Mouse (Mus musculus): ENCODE data around the gene Ric8a. TPM values are rescaled to one million over a fixed set of nuclear protein-coding genes. Genes with fewer than 3 reads are reported as not detected.
"Not testable (repeated sequence)": the region's sequence is repeated elsewhere in the genome, so short reads cannot be mapped to it uniquely, and the experiment has no call there.

Gene Ric8a
- total RNA-seq, 1 experiment from 2014 or later, result 68.7 TPM

DNA sequence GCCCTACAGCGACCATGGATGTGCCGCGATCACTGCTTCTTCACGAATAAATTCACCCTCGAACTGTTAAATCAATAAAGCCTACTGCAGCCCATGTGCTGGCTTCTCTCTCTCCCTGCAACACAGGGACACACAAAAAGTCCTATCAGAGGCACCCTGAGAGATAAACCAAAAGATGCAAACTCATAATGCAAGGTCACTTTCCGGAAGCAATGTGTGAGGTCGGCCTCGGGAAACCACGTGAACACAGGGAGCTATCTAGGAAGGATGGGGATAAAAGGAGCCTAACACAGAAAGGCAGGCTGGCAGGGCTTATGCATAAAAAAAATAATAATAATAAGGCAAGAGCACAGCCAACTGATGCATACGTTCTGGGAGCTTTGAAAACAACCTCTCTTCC is 10.1 kb upstream of the Ric8a start:
- no peak for DNase-seq

DNA sequence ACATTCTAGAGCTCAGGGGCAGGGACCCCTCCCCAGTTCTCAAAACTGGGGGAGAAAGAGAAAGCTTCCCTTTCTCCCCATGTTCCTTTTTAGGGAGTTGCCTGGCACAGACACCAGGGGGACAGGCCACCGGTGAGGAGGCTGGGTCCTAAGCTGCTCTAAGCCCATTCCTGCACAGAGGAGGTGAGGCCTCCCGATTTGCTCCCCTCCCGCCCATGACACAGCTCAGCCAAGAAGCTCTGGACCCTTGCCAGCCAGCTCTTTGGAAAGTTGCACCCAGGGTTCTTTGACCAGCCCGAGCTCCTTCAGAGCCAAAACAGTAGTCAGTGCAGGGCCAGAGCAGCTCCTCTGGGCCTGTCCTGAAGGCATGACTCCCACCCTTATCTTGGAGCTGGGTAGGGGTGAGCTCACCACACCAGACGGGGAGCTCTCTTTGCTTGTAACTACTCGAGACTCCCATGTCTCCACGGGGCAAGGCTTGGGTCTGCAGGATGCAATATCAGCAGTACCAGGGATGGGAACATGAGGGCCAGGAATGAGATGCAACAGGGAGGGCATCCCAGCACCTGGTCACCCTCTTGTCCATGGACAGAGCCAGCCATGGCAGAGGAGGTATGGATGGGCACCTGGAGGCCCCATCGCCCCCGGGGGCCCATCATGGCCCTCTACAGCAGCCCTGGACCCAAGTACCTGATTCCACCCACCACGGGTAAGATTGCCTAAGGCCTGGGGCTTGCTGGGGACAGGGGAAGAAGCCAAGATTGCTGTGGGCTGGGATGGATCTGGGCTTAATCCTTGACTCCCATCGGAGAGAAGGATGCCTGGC is 8.8 kb upstream of the Ric8a start, which contains the start of gene Odf3:
Gene Odf3, plus strand, starts transcription at position 51 of the 826 bp plus-strand sequence.
- peak; percentile 86 for DNase-seq

DNA sequence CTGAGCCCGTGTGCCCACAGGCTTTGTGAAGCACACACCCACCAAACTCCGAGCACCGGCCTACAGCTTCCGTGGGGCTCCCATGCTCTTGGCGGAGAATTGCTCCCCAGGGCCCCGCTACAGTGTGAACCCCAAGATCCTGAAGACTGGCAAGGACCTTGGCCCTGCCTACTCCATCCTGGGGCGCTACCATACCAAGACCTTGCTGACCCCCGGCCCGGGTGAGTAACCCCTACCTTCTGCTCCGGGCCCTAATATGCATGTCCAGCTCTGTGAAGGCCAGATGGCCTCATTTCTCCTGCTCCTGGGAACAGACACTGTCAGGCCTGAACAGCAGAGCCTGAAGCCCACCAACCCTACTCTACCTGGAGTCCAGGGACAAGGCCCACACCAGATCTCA is 8.2 kb upstream of the Ric8a start:
- no peak for DNase-seq

DNA sequence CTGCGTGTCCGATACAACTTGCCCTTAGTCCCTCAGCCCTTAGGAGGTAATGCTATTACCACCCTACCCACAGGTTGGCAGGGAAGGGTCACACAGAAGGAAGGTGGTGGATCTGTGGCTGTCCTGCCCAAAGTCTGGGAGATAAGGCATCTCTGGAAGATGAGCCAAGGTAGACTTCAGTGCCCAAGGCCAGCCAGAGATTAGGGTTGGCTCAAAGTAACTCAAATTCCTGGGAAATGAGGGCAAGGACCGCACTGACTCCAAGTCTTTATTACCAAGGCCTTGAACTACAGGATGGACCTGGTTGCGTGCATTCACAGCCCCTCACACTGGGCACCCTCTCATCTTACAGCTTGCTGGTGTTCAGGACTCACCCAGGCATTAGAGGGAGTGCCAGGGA is 4.8 kb upstream of the Ric8a start:
- DNase-seq, result no peak

DNA sequence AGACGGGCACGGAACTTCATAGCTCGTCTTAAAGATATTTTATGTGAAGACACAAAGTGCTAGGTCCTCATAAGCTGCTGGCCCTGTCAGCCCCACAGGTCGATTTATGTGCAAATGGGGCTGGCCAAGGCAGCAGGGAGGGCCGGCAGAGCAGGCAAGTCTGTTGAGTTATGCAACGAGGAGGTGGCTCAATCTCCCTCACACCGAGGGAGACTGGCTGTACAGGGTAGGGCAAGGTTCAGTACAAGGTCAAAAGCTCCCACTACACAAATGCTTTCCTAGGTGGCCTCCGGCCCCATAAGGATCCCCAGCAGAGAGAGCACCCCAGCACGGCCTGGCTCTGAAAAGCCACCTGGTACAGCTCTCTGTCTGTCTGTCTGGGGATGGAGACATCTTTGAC is 3.4 kb upstream of the Ric8a start:
- no peak for DNase-seq

DNA sequence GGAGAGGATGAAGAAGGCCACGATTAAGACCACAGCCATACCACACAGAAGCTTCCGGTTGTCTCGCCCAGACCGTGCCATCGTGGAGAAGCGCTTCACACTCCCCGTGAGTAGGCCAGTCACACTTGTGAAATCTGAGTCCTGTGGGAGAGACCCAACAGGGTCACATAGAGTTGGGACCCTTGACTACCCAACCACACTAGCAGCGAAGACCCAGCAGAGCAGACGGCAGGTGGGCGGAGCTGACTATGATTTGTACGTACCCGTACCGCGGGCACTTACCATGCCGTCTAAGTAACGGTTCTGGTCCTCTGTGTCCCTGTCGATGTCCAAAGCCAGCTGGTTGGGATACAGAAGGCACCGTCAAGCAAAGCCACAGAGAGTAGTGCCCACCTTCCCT is 2.3 kb upstream of the Ric8a start:
- DNase-seq, result no peak

DNA sequence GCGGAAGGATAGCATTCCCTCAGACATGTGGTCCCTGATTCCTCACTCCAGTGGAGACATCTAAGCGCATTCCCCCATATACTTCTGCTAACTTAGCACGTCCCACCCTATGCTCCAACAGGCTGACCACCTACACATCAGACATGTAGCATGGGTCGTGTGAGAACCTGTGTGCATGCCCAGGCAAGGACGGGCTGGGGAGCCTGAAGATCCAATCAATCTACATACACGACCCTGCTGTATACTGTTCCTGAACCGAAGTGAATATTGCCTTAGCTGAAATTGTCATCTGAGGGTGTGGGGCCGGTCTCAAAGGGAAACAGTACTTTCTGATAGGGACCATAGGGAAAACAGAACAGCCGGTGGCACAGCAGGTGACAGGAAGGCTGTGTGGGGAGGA is 1.6 kb upstream of the Ric8a start:
- DNase-seq, result no peak

DNA sequence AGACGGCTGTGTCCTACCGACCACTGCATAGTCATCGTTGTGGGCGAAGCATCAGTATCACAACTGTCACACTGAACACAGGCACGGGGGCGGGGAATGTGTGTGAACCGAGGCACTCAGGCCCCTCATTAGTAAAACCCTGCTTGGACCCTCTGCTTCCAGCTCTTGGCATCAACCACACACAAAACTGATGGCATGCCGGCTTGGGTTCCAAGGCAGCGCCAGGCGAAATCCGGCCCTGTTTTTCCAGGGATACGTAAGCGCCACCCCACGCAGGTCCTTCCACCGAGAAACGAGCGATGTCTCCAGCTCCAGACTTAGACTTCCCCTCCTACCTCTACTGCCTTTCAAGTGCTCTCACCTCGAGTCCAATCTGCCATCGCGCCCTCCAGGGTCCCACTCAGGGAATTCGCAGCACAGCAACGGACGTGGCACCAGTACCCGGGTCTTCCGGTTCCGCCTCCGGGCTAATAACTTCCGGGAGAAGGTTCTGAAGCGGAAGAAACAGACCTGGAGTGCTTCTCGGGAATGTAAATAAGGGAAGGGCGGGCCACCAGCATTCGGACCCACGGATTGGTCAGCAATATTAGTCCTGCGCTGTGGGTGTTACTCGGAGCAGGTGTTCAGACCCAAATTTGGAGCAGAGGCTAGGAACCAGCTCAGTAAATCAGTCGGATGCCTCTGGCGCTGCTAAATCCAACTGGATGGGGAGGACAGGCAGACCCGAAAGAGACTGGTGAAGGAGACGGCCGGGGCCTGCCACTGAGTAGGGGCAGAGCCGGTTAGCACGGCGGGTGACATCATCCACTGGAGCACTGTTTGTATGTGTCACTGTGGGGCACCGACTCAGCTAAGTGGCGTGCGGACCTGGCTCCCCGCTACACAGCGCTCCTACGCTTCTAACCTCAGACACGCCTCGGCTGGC is 635 bp upstream of the Ric8a start, which contains the start of gene Gm45785:
Gene Gm45785, minus strand, starts transcription at position 472 of the 925 bp plus-strand sequence.
- peak; percentile 75 for DNase-seq

DNA sequence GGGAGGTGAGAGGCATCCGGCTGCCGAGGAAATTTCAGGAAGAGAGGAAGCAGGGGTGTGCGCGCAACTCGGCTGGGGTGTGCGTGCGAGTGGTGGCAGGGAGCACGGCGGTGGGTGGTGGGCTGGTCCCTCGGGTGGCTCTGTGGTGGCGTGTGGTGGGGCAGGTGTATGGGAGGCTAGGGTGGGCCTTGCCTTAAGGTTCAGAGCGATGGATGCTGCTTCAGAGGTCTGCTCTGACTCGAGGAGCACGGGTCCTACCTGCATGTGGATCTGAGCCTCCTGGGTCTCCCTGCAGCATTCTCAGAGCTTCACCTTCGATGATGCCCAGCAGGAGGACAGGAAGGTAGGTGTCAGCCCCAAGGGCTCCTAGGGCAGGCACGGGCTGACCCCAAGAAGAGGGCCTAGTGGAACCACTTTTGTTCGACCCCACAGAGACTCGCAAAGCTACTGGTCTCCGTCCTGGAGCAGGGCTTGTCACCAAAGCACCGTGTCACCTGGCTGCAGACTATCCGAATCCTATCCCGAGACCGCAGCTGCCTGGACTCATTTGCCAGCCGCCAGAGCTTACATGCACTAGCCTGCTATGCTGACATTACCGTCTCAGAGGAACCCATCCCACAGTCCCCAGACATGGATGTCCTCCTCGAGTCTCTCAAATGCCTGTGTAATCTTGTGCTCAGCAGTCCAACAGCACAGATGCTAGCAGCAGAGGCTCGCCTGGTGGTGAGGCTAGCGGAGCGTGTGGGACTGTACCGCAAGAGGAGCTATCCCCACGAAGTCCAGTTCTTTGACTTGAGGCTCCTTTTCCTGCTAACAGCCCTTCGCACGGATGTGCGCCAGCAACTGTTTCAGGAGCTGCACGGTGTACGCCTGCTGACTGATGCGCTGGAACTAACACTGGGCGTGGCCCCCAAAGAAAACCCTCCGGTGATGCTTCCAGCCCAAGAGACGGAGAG is 1.1 kb downstream of the Ric8a start, which contains the start of gene Bet1l:
Gene Bet1l, minus strand, starts transcription at position 28 of the 956 bp plus-strand sequence.
- DNase-seq, result no peak

DNA sequence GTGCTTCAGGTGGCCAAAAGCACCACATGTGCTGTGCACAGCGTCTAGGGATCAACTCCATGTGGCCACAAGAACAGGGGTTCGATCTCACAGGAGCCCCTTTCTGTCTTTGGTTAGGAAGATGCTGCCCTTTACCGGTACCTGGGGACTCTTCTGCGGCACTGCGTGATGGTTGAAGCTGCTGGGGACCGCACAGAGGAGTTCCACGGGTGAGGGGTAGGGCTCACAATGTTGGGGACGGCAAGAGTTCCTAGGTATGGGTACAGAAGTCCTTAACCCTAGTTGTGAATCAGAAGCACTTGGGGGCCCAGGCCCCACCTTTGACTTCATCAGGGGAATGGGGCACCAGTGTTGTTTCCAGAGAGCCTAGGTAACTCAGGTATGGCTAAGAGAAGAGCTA is 2.0 kb downstream of the Ric8a start:
- no peak for DNase-seq

DNA sequence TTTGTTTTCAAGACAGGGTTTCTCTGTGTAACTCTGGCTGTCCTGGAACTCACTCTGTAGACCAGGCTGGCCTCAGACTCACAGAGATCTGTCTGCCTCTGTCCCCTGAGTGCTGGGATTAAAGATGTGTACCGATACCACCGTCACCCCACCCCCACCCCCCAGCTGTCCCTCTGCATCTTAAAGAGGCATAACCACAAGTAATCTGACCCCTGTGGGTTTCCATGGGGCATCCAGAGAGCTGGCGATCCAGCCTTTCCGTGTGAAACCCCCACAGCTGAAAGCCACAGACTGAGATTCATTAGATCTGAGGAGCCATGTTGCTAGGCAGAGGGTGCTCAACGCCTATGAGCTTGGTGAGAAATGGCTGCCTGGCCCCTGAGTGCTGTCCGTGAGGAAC is 3.2 kb downstream of the Ric8a start:
- no peak for DNase-seq

DNA sequence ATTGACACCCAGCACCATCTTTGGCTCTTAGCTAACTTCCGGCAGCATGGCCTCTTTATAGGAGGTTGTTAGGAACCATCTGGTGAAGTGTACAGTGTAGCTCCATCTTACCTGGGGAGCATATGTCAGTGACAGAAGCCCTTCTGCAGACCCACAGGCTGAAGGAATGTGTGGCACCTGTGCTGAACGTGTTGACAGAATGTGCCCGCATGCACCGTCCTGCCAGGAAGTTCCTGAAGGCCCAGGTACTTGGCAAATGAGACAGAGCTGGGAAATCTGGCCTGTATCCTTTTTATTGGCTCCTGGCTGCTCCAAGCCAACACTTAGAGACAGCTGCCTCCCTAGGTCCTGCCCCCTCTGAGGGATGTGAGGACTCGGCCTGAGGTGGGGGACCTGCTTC is 4.0 kb downstream of the Ric8a start:
- DNase-seq, result no peak

DNA sequence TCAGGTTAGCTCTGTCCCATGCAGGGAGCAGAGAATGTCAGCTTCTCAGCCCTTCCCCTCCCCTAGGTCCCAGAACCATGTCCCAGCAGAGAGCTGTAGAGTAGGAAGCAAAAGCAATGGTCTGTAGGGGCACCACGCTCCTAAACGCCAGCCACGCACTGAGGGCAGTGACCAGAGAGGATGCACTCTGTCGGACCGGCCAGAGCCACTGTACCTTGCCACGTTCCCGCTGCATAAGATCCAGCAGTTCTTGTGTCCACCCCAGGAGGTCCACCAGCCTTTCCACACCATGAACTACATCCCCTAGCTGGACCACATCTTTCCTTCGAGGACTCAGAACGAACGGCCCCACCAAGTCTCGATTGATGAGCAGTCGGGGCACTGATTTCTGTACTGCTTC is 8.0 kb downstream of the Ric8a start:
- no peak for DNase-seq

DNA sequence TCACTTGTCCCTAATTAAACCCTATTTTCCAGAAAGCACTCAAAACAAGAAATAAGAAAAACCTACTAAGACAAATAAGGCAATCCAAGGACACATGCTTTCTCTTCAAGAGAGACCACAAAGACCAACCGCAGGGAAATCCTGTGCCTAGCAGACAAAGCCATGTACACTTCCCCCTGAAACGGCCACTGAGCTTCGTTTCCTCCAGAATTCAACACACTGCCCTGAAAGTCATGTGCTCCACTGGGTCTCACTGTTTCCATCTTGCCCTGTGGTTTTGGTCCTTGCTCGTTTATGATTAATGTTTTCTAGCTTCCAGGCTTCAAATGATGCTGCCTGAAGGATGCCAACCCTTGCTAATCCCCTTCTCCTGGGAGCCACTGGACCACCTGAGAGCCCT is 17.5 kb downstream of the Ric8a start:
- DNase-seq, result no peak

DNA sequence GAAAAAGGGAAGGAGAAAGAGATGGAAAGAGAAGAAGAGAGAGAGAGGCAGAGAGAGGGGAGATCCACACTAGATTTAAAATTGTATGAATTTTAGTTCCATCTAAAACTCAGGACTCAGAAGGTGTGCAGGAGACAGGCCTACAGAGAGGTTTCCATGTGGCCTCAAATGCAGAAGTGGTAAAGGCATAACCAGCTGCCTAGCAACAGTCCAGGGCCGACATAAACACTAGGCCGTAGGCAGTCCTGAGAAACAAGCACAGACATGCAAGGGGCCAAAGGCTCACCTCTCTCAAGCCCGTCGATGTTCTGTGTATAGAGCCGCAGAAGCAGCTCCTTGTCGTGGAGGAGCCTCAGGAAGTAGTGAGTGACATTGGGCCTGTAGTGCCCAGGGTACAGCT is 20.6 kb downstream of the Ric8a start:
- no peak for DNase-seq

DNA sequence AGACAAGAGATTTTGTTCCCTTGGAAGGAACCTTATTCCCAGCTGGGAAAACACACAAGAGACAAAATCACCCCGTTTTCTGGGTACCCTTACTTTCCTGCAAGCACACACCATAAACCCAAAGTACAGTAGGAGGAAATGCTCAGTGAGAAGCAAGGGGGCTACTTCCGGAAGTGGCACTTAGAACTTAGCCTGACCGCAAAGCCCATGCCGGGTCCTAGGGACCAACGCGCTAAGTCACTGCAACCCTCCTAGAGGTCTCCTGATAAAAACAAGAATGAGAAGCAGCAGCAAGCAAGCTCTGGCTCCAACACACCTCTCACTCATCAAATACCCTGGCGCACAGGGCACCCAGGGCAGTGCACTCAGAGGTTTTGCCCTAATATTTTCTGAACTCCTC is 22.6 kb downstream of the Ric8a start:
- DNase-seq, result no peak

DNA sequence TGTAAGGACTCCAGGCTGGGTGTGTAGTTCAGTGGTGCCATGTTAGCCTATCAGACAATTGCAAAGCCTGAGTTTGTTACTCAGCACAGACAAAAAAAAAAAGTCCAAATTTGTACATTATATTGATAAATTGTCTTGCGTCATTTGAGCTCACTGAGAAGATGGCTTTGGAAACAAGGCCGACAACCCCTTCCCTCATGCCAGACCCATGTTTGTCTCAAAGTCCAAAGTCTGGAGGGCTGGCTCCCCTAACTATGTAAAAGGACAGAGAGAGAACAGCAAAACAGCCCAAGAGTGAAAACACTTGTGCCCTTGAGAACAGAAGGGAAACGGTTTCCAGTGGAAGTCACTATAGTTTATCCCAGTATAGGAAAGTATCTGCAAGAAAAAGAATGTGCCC is 23.7 kb downstream of the Ric8a start:
- no peak for DNase-seq

DNA sequence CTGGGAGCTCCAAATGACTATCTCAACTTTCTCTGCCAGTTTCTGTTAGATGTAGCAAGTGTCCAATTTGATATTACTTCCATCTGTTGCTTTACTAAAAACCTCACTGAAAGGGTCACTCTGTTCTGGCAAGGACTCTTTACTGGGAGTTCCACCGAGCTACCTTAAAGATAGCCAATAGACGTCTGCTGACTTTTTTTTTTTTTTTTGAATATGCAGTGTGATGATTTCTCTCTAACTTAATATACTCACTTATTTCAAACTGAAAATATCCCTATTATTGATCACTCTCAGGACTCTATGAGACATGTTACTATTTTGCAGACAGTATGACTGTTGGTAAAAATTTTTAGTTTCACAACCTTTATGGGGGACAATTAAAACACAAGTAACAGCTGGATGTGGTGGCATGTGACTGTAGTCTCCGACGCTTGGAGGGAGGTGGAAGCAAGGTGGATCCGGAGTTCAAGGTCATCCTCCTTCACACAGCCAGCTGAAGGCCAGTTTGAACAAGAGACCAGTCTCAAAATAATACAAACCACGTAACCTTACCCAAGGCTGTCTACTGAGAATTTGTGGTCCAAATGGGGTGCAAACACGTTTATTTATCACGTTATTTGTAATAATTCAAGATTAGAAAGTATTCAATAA is 24.2 kb downstream of the Ric8a start:
- DNase-seq, result no peak

DNA sequence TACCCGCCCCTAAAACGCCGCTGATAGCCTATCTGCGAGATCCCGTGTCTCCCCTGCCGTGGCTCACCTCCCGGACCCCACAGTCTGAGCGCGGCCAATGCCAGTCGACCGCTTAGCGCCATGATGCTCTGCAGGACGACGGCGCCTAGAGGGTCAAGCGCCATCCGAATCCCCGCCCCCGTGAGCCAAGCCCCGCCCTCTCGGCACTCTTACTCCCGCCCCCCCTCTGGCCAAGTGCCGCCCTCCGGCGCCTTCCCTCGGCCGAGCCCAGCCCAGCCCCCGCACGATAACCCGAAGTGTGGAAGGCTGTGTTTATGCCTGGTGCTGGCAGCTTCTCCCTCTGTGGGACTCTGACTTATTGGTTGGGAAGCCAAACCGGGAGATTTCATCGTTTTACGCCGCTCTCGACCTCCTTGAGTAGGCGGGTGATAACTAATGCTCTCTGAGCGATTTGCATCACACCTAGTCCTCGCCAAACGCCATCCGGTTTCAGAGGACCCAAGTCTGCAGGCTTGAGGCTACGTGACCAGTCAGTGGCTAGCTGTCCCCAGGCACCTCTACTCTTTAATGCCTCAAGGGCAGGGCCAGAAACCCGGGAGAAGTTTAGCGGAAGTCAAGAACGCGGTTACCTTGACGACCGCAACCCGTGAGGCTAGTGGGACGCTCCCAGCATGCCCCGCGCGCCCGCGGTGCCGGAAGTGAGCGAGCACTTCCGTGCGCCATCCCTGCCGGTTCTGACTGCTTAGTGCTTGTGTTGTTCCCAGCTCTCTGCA is 25.1 kb downstream of the Ric8a start, which contains the start of the genes Psmd13 and Sirt3:
Gene Psmd13, plus strand, starts transcription at position 273 of the 773 bp plus-strand sequence.
Gene Sirt3, minus strand, starts transcription at position 614 of the 773 bp plus-strand sequence.
- peak; percentile 96 for DNase-seq

DNA sequence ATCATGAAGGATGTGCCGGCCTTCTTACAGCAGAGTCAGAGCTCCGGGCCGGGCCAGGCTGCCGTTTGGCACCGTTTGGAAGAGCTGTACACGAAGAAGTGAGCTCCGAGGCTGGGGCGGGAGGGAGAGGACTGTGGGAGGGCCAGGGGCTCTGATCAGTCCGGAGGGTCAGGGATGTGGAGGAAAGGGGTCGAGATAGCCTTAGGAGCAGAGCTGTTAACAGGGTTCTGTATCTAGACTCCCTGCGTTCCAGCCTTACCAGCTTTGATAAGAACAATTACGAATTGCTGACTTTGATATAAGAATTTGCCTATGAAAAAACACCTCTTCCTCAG is 25.7 kb downstream of the Ric8a start:
- no peak for DNase-seq

DNA sequence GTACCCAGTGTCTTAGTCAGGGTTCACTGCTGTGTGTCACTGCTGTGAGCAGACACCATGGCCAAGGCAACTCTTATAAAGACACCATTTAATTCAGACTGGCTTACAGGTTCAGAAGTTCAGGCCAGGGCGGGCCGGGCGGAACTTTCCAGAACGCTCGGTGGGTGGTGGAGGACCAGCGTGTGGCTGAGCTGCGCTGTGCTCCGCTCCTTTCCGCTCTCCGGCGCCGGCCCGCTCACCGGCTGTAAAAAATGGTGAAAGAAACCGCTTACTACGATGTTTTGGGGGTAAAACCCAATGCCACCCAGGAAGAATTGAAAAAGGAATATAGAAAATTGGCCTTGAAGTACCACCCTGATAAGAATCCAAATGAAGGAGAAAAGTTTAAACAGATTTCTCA is 33.9 kb downstream of the Ric8a start:
- not testable (repeated sequence) for DNase-seq
